Mouse (Mus musculus) CH12.LX (cell line): Measurements from ENCODE around the gene Vat1l. TPM values are rescaled to one million over a fixed set of nuclear protein-coding genes. Genes with fewer than 3 reads are reported as not detected.

Source experiments
- DNase-seq: peaks from one replicate; pipeline ENCODE4 v3.0.0-alpha.2; 2013; ENCODE audit errors: extremely low read depth
- H3K27ac ChIP-seq: 2 replicates; pipeline ENCODE4 v1.5.1; 2012; ENCODE audit warnings: low read depth, mild to moderate bottlenecking, control low read depth, moderate library complexity; ENCODE audit not compliant: insufficient read depth
- H3K27me3 ChIP-seq: replicated peaks from 2 replicates; pipeline ENCODE3; 2012; ENCODE audit warnings: inconsistent platforms
- H3K36me3 ChIP-seq, 2 experiments: replicated peaks in 1 of 2; 2 replicates each; pipeline versions ENCODE3 to v1.6.1; 2012; ENCODE audit warnings: inconsistent platforms in 1 of 2, low read length in 1 of 2, mild to moderate bottlenecking in 1 of 2, mixed read lengths in 1 of 2, moderate library complexity in 1 of 2; ENCODE audit not compliant: control insufficient read depth in 1 of 2, insufficient read depth in 1 of 2
- H3K4me1 ChIP-seq, 2 experiments: 2 replicates each; pipeline ENCODE4 v1.6.1; 2012; ENCODE audit warnings: inconsistent platforms in 1 of 2, moderate library complexity in 1 of 2; ENCODE audit not compliant: insufficient read depth in 2 of 2, control insufficient read depth in 1 of 2
- H3K4me2 ChIP-seq: 2 replicates; pipeline ENCODE4 v1.6.1; 2012; ENCODE audit warnings: low read depth, mild to moderate bottlenecking, control low read depth; ENCODE audit not compliant: poor library complexity, insufficient read depth, severe bottlenecking
- H3K4me3 ChIP-seq, 3 experiments: fragments of 150-350 bp in 1 of 3; sonication (generic) in 1 of 3; replicated peaks in 1 of 3; 2 replicates each; pipeline versions ENCODE3 to v1.5.1; 2011 to 2012; ENCODE audit warnings: low read depth in 2 of 3, low read length in 2 of 3, mild to moderate bottlenecking in 2 of 3, moderate library complexity in 2 of 3, control low read depth in 1 of 3, improper control_type of control experiment in 1 of 3, inconsistent platforms in 1 of 3, mixed read lengths in 1 of 3; ENCODE audit not compliant: poor library complexity in 1 of 3
- H3K79me2 ChIP-seq: replicated peaks from 2 replicates; pipeline ENCODE4 v1.6.1; 2012; ENCODE audit warnings: mild to moderate bottlenecking, moderate library complexity; ENCODE audit not compliant: control insufficient read depth, poor library complexity, insufficient read depth, severe bottlenecking; ENCODE audit errors: extremely low read depth
- H3K9ac ChIP-seq: 2 replicates; pipeline ENCODE4 v1.6.1; 2012; ENCODE audit warnings: low read depth, mild to moderate bottlenecking, control low read depth, moderate library complexity; ENCODE audit not compliant: insufficient read depth
- H3K9me3 ChIP-seq: replicated peaks from 2 replicates; pipeline ENCODE3; 2012; ENCODE audit warnings: low read length, inconsistent platforms, mixed read lengths
- BHLHE40 ChIP-seq: IDR thresholded peaks from 2 replicates; pipeline ENCODE4 v1.6.1; 2011; ENCODE audit warnings: mild to moderate bottlenecking, low read depth, low read length, improper control_type of control experiment
- MAX ChIP-seq: IDR thresholded peaks from 2 replicates; pipeline ENCODE4 v1.6.1; 2011; ENCODE audit warnings: low read length, improper control_type of control experiment
- MAZ ChIP-seq: IDR thresholded peaks from 2 replicates; pipeline ENCODE4 v1.6.1; 2012; ENCODE audit warnings: low read depth, mild to moderate bottlenecking, inconsistent platforms, low read length, improper control_type of control experiment, moderate library complexity
- MEF2A ChIP-seq: IDR thresholded peaks from 2 replicates; pipeline ENCODE4 v1.6.1; 2014; ENCODE audit warnings: low read depth, mild to moderate bottlenecking, inconsistent platforms, low read length, improper control_type of control experiment, borderline replicate concordance
- PAX5 ChIP-seq: IDR thresholded peaks from 2 replicates; pipeline ENCODE4 v1.6.1; 2012; ENCODE audit warnings: low read length, inconsistent platforms, mixed read lengths
- POLR2AphosphoS2 ChIP-seq: IDR thresholded peaks from 2 replicates; pipeline ENCODE4 v1.6.1; 2011; ENCODE audit warnings: low read depth, low read length, improper control_type of control experiment
- RCOR1 ChIP-seq: conservative IDR thresholded peaks from 2 replicates; pipeline ENCODE4 v1.6.1; 2012; ENCODE audit warnings: low read depth, mild to moderate bottlenecking, inconsistent platforms, low read length, improper control_type of control experiment
- UBTF ChIP-seq: IDR thresholded peaks from 2 replicates; pipeline ENCODE4 v1.6.1; 2012; ENCODE audit warnings: low read depth, mild to moderate bottlenecking, inconsistent platforms, low read length, improper control_type of control experiment, moderate library complexity
- ZC3H11A ChIP-seq: IDR thresholded peaks from 2 replicates; pipeline ENCODE4 v1.6.1; 2012; ENCODE audit warnings: low read depth, mild to moderate bottlenecking, inconsistent platforms, low read length, improper control_type of control experiment
- ZKSCAN1 ChIP-seq: IDR thresholded peaks from 2 replicates; pipeline ENCODE4 v1.6.1; 2012; ENCODE audit warnings: low read depth, inconsistent platforms, low read length, improper control_type of control experiment, borderline replicate concordance
- ZNF384 ChIP-seq: IDR thresholded peaks from 2 replicates; pipeline ENCODE4 v1.6.1; 2012; ENCODE audit warnings: low read depth, low read length, improper control_type of control experiment, inconsistent platforms
- dilution Hi-C: fragments of 300-500 bp; cut with MboI; formaldehyde crosslinking; loops from 2 replicates; pipeline ENCODE4 v1.14.3; 2020; ENCODE audit warnings: low sequenced_read_pairs; ENCODE audit not compliant: extremely low pct_unique_long_range_greater_than_20kb, extremely low pct_ligation_motif_present
- in situ Hi-C: fragments of 300-500 bp; cut with MboI; formaldehyde crosslinking; loops from 3 replicates; pipeline ENCODE4 v1.14.3; 2019; ENCODE audit warnings: low sequenced_read_pairs, low pct_ligation_motif_present, low pct_unique_long_range_greater_than_20kb, mixed read lengths
- polyA plus RNA-seq: library from polyadenylated mRNA; unstranded; fragments of >175 nt; gene quantifications from 2 replicates; pipeline ENCODE4 v1.2.1, GENCODE M21; 2012; ENCODE audit warnings: low read depth; ENCODE audit not compliant: insufficient read length
- total RNA-seq, 2 experiments: library from RNA; depleted of rRNA; stranded (reverse); fragments of 300-350 nt in 1 of 2; fragments of >200 nt in 1 of 2; gene quantifications; 2 replicates each; pipeline ENCODE4 v1.2.3; 2012 to 2014

Gene Vat1l
- total and polyA plus RNA-seq, 3 experiments = not detected

- dilution Hi-C loops = no loop called here
- no peak overlapping the region for H3K4me3 ChIP-seq
These were observed 136.9 kb downstream of the Vat1l start for GRCm38 (mm10) chr8:114342276-114342675.

GRCm38 (mm10) chr8:114344789-114345188 lies 139.4 kb downstream of the Vat1l start:
- no peak overlapping the region for H3K4me3 ChIP-seq

More at GRCm38 (mm10) chr8:114342276-114342675, 136.9 kb downstream of the Vat1l start:
- in situ Hi-C loops = no loop called here
- Histone ChIP-seq H3K9me3 (peaks cover 62% of the 10 kb centered on the region), H3K4me2 (no peak overlapping the region), H3K4me1 (no peaks in the 10 kb centered on the region), H3K9ac (no peak overlapping the region), H3K27me3 (no peaks in the 10 kb centered on the region), H3K36me3 (no peaks in the 10 kb centered on the region), H3K79me2 (no peaks in the 10 kb centered on the region), H3K27ac (no peak overlapping the region)
- no peak for DNase-seq
- no peak for TF ChIP-seq ZNF384
- TF ChIP-seq RCOR1 = no peak
- no peak for TF ChIP-seq ZKSCAN1

GRCm38 (mm10) chr8:114346045-114346444 lies 140.6 kb downstream of the Vat1l start:
- Histone ChIP-seq H3K4me3 (no peak overlapping the region), H3K4me2 (no peak overlapping the region), H3K79me2 (no peaks in the 10 kb centered on the region), H3K9ac (no peak overlapping the region), H3K36me3 (no peaks in the 10 kb centered on the region), H3K27ac (no peak overlapping the region), H3K27me3 (no peaks in the 10 kb centered on the region), H3K4me1 (no peaks in the 10 kb centered on the region), H3K9me3 (peaks cover 44% of the 10 kb centered on the region)
- in situ Hi-C loops (no loop called here), dilution Hi-C loops (no loop called here)
- no peak for DNase-seq
- TF ChIP-seq PAX5 (no peak), ZC3H11A (no peak), UBTF (no peak), MAX (no peak), BHLHE40 (no peak), MAZ (no peak), MEF2A (no peak)

More at GRCm38 (mm10) chr8:114344789-114345188, 139.4 kb downstream of the Vat1l start:
- dilution Hi-C loops (no loop called here), in situ Hi-C loops (no loop called here)
- Histone ChIP-seq H3K4me1 (no peaks in the 10 kb centered on the region), H3K9me3 (peaks cover 50% of the 10 kb centered on the region), H3K9ac (no peak overlapping the region), H3K4me2 (no peak overlapping the region), H3K27ac (no peak overlapping the region), H3K36me3 (no peaks in the 10 kb centered on the region), H3K79me2 (no peaks in the 10 kb centered on the region), H3K27me3 (no peaks in the 10 kb centered on the region)
- no peak for TF ChIP-seq POLR2AphosphoS2
- no peak for DNase-seq
